Mouse (Mus musculus) embryonic stem cell, embryonic (primary cell): ENCODE measurements at regions not wholly inside any gene's neighbourhood (a gene's known extent, or its start where the extent isn't known, plus 50 kb on each side); places are given as distances from the start of the nearest gene placed in this dataset.

Source experiments
- CTCF ChIA-PET, 4 experiments: fragments of 300-600 bp in 2 of 4; fragments of 350-600 bp in 2 of 4; sonication (Branson Sonifier 250); formaldehyde crosslinking; loops; one replicate each; lab custom pipeline; 2022; ENCODE audit warnings: inconsistent platforms in 2 of 4; lab: Charles Lee
- POLR2A ChIA-PET, 4 experiments: fragments of 300-600 bp in 2 of 4; fragments of 350-600 bp in 2 of 4; sonication (Branson Sonifier 250); formaldehyde crosslinking; loops; one replicate each; lab custom pipeline; 2022; ENCODE audit warnings: antibody characterized with exemption in 4 of 4, inconsistent platforms in 1 of 4; lab: Charles Lee

DNA sequence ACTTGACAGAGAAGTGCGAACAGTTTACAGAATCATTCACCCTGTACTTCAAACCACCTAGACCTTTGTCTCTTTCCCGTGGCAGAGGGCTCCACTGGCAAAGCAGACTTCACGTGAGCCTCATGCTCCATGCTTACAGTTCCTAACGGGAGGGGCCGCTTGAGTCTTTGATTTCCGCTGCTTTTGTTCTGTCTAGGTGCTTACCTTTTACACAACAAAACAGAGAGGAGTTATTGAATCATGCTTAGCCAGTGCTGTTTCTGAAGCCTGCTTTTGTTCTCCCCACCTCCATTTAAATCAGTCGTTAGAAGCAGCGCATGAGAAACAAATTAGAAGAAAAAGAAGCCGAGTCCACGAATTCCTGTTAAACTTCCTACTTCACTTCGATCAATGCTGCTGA lies 61.9 kb upstream of the Ubash3b start:
- CTCF ChIA-PET, result interaction anchor here in 2 of 4 experiments (1.0 to 2.2 kb wide), 3 partner anchors 11 to 730 kb away, joined by 3 to 6 read pairs (median 3); no protein-coding TSS in a partner anchor
- POLR2A ChIA-PET, result no interaction called here

DNA sequence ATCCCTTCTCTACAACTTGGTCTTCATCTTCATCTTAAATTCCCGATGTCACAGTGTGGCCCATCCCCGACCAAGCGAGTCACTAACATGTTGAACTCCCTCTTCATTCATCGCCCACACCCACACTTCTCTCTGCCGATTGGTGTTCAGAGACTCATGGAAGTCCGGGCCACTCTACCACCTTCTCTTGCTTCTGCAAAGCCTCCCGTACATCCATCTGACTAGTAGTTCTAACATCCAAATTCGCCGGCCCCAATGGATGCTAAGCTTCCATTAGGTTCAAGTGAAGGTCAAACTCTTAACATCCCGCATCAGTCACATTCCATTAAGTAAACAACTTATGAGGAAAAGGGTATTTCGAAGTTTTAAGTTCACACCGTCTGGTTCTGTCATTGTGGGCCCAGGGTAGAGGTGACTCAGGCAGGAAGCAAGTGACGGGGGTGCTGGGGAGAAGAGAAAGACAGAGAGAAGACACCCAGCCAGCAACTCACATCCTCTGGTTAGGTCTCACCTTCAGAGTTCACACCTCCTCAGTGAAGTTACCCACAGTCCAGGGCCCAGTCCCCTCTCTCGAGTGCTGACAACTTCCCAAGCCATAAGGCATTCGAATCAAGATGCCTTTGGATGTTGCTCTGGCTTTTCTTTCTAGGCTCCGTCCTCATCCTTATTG lies 61.0 kb upstream of the Ubash3b start:
- CTCF ChIA-PET, result interaction anchor here in 2 of 4 experiments (0.6 to 2.2 kb wide), 2 partner anchors 15 to 561 kb away, joined by 3 to 6 read pairs; no protein-coding TSS in a partner anchor
- POLR2A ChIA-PET, result no interaction called here

DNA sequence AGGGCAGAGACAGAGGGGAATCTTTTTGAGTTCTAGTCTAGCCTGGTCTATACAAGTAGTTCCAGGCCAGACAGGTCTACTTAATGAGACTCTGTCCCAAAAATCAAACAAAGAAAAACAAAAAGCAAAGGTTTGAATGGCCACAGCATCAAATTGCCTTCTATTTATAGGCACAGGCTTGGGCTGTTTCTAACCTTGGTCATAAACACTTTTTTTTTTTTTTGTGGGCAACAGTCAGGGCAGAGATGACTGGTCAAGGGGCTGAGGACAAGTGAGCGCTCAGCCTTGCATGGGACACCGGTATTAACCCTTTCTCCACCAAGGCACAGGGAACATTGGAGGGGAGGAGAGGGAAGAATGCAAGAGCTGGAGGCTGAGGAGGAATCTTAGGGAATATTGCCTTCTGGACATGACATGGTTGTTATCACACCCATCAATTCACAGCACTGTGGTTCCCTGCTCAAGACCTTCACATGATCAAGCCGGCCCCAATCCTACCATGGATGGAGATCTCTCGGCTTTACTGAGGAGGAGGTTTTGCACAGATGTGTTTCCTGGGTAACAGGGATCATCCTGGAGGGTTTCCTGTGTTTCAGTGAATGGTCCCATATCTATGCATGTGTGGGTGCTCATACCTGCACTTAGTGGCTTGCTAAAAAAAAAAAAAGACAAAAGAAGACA lies 59.8 kb upstream of the Ubash3b start:
- CTCF ChIA-PET, result interaction anchor here in 1 of 4 experiments (0.6 kb wide), 1 partner anchor 13 kb away, joined by 4 read pairs; no protein-coding TSS in a partner anchor
- POLR2A ChIA-PET, result interaction anchor here in 1 of 4 experiments (1.5 kb wide), 1 partner anchor 14 kb away, joined by 3 read pairs; no protein-coding TSS in a partner anchor

DNA sequence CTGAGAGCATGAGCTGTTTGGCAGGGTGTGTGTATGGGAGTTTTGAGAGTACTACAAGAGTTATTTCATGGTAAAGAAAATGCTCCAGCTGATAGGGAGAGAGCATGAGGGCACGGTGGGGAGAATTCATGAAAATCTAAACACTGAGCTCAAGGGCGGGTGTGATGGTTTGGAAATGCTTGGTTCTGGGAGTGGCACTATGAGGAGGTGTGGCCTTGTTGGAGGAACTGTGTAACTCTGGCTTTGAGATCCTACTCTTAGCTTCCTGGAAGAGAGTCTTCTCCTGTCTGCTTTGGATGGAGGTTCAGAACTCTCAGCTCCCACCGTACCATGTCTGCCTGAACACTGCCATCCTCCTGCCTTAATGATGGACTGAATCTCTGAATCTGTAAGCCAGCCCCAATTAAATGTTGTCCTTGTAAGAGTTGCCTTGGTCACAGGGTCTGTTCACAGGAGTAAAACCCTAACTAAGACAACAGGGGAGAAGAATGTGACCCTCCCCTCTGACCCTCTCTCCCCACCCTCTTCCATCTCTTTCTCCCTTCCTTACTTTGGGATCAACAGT lies 58.7 kb upstream of the Ubash3b start:
- CTCF ChIA-PET, result interaction anchor here in 2 of 4 experiments (0.7 to 1.3 kb wide), 4 partner anchors 12 to 15 kb away, joined by 3 to 5 read pairs (median 3); no protein-coding TSS in a partner anchor
- POLR2A ChIA-PET, result interaction anchor here in 1 of 4 experiments (1.5 kb wide), 1 partner anchor 13 kb away, joined by 3 read pairs; no protein-coding TSS in a partner anchor

DNA sequence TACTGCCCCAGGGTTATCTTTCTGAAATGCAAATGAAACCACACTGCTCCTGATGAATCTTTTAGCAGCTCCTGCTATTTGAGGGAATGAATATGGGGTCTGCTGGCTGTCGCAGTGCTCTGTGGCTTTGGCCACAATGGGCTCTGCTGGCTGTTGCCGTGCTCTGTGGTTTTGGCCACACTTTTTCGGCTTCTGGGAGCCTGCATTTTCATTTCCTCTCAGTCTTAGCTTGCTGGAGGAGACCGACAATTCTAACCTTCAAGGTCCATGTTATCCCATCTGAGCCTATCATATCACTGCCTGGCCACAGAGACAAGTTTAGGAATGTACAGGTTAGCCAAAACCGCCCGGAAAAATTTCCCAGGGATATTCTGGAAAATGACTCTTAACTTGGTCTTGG lies 57.2 kb upstream of the Ubash3b start:
- POLR2A ChIA-PET, result no interaction called here
- CTCF ChIA-PET, result no interaction called here

DNA sequence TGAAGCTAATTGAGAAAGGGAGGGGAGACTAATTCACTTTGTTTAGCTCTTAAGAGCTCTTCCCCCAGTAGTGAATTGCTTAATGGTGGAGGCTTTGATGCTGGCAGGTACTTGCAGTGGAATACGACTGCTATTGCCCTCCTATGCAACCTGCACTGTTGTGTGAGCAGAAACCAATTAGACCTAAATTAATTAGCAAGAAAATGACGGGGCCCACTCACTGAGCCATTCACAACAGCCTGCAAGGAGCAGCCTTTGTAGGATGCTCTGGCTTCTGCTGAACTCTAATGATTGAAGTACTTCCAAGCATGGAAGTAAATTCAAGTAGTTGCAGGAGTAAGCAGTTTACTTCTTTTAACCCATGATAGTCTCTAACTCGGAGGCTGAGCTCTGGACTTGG lies 54.8 kb upstream of the Ubash3b start:
- CTCF ChIA-PET, result interaction anchor here in 2 of 4 experiments (0.5 to 2.3 kb wide), 2 partner anchors 8 to 9 kb away, joined by 4 to 8 read pairs; no protein-coding TSS in a partner anchor
- POLR2A ChIA-PET, result interaction anchor here in 1 of 4 experiments (0.6 kb wide), 1 partner anchor 358 kb away, joined by 3 read pairs; no protein-coding TSS in a partner anchor

DNA sequence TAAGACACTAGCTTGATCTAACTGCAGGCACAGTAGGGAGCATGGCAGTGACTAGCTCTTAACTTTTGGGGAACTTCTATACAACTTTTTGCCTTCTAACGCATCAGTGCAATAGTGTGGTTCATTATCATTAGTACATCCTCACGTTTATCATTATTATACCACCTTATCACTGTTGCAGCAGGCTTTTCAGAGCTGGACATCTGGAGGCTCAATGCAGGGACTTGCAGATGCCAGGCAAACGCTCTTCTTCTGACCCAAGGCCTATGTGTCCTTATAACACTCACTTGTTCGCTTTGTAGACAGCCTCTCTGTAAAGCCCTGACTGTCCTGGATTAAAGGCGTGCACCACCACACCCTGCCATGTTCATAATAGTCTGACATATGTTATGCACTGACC lies 53.5 kb upstream of the Ubash3b start:
- ChIA-PET POLR2A (interaction anchor here in 2 of 4 experiments (0.6 to 0.7 kb wide), 2 partner anchors 369 to 796 kb away, joined by 4 to 5 read pairs; no protein-coding TSS in a partner anchor), CTCF (interaction anchor here in 1 of 4 experiments (0.6 kb wide), 1 partner anchor 9 kb away, joined by 3 read pairs; no protein-coding TSS in a partner anchor)

DNA sequence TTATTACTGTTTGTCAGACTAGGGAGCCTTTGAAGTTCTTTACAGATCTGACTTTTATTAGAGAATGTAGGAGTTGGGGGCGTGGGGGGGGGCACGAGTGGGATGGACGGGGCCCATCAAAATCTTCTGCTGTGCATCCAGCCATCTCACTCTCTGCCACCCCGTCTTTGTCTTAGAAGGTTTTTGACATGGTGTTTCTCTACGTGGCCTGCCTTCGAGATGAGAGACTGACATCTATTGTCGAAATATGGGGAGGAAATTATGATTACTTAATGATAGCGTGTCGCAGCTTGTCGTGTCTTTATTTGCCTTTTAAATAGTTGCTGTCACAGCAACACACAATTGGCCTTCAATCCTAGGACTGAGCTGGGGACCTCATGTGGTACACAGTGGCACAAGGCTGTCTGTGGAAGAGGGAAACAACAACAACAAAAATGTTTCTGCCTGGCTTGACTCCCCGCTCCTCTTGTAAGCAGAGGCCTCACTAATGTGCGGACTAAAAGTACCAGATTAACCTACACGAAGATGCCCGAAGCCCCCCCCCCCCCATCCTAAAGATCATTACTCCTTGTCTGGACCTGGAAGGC lies 51.5 kb upstream of the Ubash3b start:
- POLR2A ChIA-PET, result interaction anchor here in 2 of 4 experiments (0.7 kb wide), 2 partner anchors 17 to 1024 kb away, joined by 4 read pairs; no protein-coding TSS in a partner anchor

DNA sequence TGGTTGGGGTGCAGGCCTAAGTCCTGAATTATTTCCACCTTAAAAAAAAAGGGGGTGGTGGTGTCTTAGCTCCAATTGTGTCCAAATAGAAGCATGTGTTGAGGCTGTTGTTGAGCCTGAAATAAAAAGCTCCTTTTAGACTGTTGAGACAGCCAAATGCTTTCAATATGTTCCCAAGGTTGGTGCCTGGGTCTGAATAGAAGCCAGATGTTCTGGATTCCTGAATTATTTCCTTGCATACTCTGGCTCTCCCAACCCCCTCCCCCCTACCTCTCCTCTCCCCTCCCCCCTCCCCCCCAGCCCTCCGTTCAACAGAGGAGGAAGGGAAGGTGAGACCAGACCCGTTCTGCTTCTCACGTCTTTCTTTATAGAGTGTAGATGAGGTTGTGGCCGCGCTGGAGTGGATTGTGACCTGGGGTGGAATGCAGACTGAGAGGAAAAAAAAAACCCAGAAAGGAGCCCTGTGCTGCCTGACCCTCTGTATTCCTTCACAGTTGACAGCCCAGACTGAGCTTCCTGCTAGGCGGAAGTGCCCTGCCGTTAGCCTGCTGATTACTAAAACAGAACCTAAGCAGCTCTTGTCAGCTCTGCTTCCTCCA lies 50.9 kb upstream of the Ubash3b start:
- ChIA-PET CTCF (interaction anchor here in 2 of 4 experiments (0.6 to 0.7 kb wide), 2 partner anchors 11 to 150 kb away, joined by 3 read pairs; no protein-coding TSS in a partner anchor), POLR2A (interaction anchor here in 3 of 4 experiments (0.7 kb wide), 4 partner anchors 18 to 1131 kb away, joined by 3 to 8 read pairs (median 4); no protein-coding TSS in a partner anchor)

More for the DNA sequence above, 51.5 kb upstream of the Ubash3b start:
- CTCF ChIA-PET, result interaction anchor here in 2 of 4 experiments (0.6 to 0.7 kb wide), 2 partner anchors 11 to 151 kb away, joined by 3 read pairs; no protein-coding TSS in a partner anchor

DNA sequence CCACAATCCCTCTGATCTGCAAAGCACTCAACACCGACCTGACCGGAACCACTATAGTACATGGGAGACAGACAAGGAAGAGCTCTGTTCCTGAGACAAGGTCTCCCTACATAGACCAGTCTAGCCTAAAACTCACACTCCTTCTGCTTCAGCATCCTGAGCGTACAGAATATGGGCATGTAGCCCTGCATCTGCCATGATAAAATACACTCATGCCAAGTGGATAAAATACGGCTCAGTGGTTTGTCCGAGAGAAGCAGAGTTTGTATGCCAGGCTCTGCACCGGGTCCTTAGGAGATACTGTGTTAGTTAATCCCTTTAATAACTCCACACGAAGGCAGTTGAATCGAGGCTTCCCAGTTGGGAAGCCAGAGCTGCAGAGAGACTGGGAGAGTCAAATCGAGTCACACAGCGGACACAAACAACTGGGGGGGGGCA lies 50.4 kb upstream of the Ubash3b start:
- ChIA-PET CTCF (no interaction called here), POLR2A (interaction anchor here in 2 of 4 experiments (0.7 kb wide), 2 partner anchors 123 to 1131 kb away, joined by 3 to 8 read pairs; no protein-coding TSS in a partner anchor)
